Mouse (Mus musculus) left cerebral cortex, adult 2 months (tissue): ENCODE results near the gene Rexo5. TPM values are rescaled to one million over a fixed set of nuclear protein-coding genes. Genes with fewer than 3 reads are reported as not detected.
A peak's percentile ranks its signal among the peaks of the same experiment; 100 is the strongest.

ENCODE experiments used
- DNase-seq, 2 experiments: peaks; one replicate each; pipeline ENCODE4 v3.0.0; 2021 to 2022; ENCODE audit warnings: low spot score in 2 of 2, mixed read lengths in 1 of 2; ENCODE audit errors: extremely low spot score in 1 of 2
- H3K27ac ChIP-seq: fragments of 200-600 bp; 2 replicates; pipeline ENCODE4 v1.8.1; 2022
- H3K4me3 ChIP-seq: fragments of 200-600 bp; 2 replicates; pipeline ENCODE4 v1.8.1; 2022
- CTCF ChIP-seq: fragments of 200-600 bp; IDR thresholded peaks from 2 replicates; pipeline ENCODE4 v1.8.1; 2022; ENCODE audit warnings: antibody characterized with exemption, mild to moderate bottlenecking, moderate library complexity
- intact Hi-C: fragments of 180-260 bp; cut with DNase I; formaldehyde crosslinking; loops from one replicate; pipeline ENCODE4 v1.15.1; 2025
- long read RNA-seq, 2 experiments: library from polyadenylated mRNA; stranded (forward); transcript quantifications; one replicate each; pipeline ENCODE4 v2.0.0; 2021; ENCODE audit warnings: borderline mapping rate in 2 of 2
- total RNA-seq, 2 experiments: library from RNA; stranded (reverse); gene quantifications; 2 replicates each; pipeline ENCODE4 v1.2.3; 2021

Rexo5 gene
- total RNA-seq = 1 to 10 TPM in 1 of 2 experiments, under 1 TPM in 1; 0.47 to 1.9 TPM
- long read RNA-seq, experiment 1 = 0 reads
- long read RNA-seq, experiment 2 = 0 reads

DNA sequence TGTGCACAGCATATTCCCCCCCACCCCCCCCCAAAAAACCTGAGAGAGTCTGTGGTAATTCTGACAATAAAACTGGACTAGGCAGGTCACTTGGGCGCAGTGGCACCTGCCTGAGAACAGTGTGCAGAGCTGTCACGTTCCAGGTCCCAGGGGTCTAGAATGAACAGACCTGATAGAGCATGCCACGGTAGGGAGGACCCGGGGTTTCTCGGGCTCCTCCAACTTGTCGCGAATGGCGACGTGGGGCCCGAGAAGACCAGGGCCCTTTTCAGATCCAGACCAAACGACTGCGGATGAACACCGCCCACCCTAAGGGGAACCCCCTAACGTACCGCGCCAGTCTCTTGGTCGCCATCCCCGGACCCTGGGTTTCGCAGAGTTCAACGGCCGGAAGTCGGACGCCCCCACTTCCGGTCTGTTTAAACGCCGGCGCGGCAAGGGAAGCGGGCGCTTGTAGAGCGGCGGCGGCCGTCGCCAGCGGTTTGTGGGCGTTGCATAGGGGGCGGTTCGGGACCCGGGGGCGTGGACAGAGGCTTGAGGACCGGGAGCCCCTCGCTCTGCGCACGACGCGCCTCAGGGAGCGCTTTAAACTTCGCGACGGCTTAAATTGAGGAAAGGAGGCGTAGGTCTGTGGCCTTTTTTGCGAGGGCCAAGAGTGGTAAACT, at the start of gene Rexo5, which contains the start of gene Eri2:
Gene Rexo5, plus strand, starts transcription at position 421 of the 665 bp plus-strand sequence.
Gene Eri2, minus strand, starts transcription at position 473 of the 665 bp plus-strand sequence.
- H3K27ac ChIP-seq = peak within 1 kb of the TSS; percentile 75
- peak within 1 kb of the TSS; percentile 90 for H3K4me3 ChIP-seq
- intact Hi-C loops = loop anchor here (2.0 to 5.0 kb wide), 2 partner anchors 71 to 101 kb away; partner anchors contain the start of genes Lyrm1 and Thumpd1
- DNase-seq = peak; percentile 72 to 75
- no peak for TF ChIP-seq CTCF

DNA sequence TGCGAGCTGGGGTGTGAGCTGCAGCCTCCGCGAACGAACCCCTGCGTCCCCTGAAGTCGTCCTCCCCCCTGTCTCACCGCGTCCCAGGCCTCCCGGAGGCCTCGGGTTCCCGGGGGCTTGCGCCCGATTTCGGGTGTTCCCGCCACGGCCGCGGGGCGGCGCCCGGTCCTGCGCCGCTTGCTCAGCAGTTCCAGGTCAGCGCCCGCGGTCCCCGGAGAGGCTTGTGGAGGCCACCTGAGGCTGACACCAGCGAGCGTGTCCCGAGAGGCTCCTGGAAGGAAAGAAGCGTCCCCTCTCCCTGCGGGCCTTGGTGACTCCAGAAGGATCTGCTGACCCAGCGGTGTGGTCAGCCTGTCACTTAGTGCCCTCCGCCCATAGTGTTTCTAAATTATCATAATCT, 49.5 kb upstream of the Rexo5 start:
- intact Hi-C loops = no loop called here
- Histone ChIP-seq H3K4me3 (no peak overlapping the region), H3K27ac (no peak overlapping the region)
- peak; percentile 10; the same call in 1 of the 2 replicates for TF ChIP-seq CTCF
- DNase-seq = no peak

DNA sequence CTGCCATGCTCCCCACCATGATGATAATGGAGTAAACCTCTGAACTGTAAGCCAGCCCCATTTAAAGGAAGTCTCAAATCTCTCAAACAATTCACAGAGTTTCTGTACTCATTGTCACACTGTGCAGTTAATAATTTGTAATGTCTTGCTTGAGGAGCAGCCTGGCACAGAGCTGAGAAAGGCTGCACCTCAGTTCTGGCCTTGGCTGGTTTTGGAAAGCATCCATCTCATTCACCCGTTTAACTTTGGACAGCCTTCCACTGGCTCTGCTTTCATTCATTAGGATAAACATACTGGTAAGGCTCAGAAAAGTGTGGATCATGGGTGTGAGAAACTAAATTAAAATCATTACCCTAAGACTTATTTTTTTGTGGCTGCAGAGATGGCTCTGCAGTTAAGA, 47.9 kb upstream of the Rexo5 start:
- H3K4me3 ChIP-seq = no peak overlapping the region
- intact Hi-C loops = no loop called here
- TF ChIP-seq CTCF = no peak
- DNase-seq = no peak
- no peak overlapping the region for H3K27ac ChIP-seq

DNA sequence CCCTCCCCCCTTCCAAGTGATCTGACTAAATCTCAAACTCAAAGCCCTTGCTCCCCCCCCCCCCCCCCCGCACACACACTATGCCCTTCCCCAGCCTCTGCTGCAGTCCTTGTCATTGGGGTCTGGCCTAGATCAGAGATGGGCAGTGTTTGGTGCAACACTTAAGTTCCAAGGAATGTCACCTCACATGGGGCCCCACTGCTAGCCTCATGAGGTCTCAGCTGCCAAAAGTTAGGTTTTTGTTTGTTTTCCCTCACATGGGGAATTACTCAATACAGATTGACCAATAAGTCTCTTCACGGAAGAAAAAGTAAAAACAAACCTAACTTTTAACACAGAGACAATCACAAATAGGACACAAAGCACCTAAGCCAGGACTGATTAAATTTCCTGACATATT, 45.0 kb upstream of the Rexo5 start:
- no peak for DNase-seq
- Histone ChIP-seq H3K4me3 (no peak overlapping the region), H3K27ac (no peak overlapping the region)
- TF ChIP-seq CTCF = no peak
- intact Hi-C loops = no loop called here

DNA sequence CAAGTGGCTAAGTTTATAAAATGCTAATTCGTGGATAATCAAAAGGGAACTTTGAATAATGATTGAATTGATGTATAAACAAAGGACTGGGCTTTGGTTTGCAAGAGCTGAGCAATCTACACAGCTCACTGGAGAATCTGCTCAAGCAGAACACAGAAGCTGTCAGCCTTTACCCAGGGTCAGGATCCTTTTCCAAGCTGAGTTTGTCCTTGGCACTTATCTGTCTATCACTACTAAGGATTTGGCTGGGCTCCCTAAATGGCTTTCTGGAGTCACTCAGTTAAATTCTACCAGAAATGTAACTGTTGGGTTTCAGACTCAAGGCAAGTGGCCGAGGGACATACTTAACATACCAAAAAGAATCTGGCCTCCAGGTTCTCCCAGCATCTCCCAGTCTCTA, 43.9 kb upstream of the Rexo5 start:
- TF ChIP-seq CTCF = no peak
- no peak for DNase-seq
- intact Hi-C loops = no loop called here
- no peak overlapping the region for H3K27ac ChIP-seq
- H3K4me3 ChIP-seq = no peak overlapping the region

DNA sequence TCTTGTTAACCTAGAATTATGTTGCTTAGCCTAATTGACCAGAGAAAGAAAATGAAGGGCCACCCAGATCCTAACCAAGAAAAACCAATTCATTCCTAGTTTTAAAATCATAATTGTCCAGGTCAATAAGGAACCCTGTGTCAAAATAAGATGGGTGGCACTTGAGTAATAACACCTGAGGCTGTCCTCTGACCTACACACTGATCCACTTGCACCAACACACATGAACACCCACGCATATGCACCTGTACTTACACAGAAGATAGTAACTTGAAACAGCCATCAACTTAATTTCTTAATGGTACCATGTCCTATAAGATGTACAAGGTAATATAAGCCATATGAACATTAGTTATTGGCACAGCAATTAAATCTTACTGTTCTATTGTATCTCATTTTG, 40.1 kb upstream of the Rexo5 start:
- DNase-seq = no peak
- Histone ChIP-seq H3K27ac (no peak overlapping the region), H3K4me3 (no peak overlapping the region)
- TF ChIP-seq CTCF = no peak
- intact Hi-C loops = no loop called here

DNA sequence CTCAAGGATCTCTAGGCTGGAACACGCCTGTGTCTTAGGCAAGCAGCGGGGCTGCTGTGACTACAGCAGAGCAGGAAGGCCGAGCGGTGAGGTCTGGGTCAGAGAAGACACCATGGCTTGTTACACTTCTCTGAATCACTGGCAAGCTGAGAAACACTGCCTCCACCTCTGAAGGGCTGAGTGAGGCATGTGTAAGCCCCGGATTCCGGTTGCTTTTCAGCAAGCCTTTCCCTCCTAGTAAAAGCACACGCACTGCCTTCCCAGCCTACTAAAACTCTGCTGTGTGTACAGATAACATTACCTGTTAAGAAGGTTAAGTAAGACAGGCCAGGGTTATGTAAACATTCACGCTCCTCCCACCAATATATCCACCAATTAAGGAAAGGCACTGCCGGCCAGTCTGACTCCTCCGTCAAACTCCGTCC, 33.3 kb upstream of the Rexo5 start, which contains the start of gene Acsm3:
Gene Acsm3, plus strand, starts transcription at position 397 of the 425 bp plus-strand sequence.
- DNase-seq = no peak
- Histone ChIP-seq H3K4me3 (no peak within 1 kb of the TSS), H3K27ac (no peak within 1 kb of the TSS)
- intact Hi-C loops = no loop called here
- TF ChIP-seq CTCF = no peak

DNA sequence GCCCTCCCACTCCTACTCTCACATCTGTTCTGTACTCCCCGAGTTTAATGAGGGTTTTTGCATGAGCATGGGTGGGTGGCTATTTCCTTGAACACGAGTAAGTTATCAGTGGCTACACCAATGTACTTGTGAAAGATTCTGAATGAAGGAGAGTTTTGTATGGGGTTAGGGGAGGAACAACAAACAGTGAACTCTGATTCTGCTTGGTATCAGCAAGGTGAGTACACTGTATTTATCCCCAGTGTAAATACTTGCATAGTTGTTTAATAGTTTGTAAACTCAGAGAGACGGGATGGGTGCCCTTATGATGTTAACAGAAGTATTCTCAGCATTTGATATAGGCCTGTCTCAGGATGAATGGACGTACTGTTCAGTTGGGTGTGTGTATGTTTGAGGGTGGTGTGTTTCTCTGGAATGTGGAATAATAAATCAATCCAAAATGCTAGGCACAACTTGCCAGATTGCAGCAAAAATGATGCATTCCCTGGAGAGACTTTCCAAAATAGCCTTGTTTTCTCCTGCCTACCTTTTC, 31.6 kb upstream of the Rexo5 start:
- Histone ChIP-seq H3K4me3 (no peak overlapping the region), H3K27ac (no peak overlapping the region)
- no peak for DNase-seq
- intact Hi-C loops = no loop called here
- no peak for TF ChIP-seq CTCF

DNA sequence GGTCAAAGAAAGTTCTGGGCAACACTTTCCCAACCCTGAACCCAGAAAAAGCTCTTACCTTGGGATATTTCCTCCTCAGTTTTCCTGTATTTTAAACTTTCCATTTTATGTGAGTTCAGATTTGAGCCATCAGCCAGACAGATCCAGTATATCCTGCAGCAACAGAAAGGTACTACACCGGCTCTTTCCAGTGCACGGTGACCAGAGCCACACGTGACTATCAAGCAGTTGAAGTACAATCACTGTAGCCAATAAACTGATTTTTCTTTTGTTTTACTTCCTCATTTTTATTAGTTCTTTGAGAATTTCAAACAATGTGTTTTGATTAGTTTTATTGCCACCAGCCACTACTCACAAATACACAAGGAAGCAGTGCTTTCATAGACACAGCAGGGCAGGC, 29.4 kb upstream of the Rexo5 start:
- TF ChIP-seq CTCF = no peak
- Histone ChIP-seq H3K4me3 (no peak overlapping the region), H3K27ac (no peak overlapping the region)
- intact Hi-C loops = no loop called here
- no peak for DNase-seq

DNA sequence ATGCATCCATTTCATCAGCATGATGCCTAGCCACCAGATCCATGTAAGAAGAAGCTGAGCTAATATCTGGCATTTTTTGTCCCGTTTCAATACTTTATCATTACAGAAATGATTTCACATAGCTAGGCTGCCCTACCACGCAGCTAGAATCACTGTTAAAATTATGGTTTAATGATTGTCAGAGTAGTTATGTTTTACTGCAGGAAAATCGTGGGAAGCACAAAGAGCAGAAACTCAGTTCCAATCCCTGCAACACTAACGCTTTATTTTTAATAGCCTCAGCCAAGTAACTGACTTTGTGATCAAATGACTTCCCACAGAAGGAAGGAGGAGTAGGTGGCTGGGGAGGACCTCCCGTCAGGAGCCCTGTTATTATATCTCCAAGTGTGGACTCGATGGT, 26.8 kb upstream of the Rexo5 start:
- TF ChIP-seq CTCF = no peak
- no peak overlapping the region for H3K27ac ChIP-seq
- no peak for DNase-seq
- no peak overlapping the region for H3K4me3 ChIP-seq
- intact Hi-C loops = no loop called here

DNA sequence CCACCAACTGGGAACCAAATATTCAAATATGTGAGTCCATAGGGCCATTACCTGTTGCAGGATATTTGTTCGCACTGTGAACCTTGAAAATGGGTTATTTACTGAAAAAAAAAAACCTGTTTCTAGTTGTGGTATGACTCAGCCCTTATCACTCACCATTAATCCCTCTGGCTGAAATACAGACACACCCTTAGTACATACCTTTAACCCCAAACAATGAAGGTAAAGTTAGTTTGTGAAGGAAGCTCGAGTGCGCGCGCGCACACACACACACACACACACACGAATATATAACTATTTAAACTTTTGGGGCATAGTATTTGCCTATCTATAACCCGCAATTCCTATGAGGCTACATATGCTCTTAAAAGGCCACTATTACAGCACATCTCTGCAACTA, 23.9 kb upstream of the Rexo5 start:
- DNase-seq = no peak
- no peak overlapping the region for H3K4me3 ChIP-seq
- no peak for TF ChIP-seq CTCF
- intact Hi-C loops = no loop called here
- H3K27ac ChIP-seq = no peak overlapping the region

DNA sequence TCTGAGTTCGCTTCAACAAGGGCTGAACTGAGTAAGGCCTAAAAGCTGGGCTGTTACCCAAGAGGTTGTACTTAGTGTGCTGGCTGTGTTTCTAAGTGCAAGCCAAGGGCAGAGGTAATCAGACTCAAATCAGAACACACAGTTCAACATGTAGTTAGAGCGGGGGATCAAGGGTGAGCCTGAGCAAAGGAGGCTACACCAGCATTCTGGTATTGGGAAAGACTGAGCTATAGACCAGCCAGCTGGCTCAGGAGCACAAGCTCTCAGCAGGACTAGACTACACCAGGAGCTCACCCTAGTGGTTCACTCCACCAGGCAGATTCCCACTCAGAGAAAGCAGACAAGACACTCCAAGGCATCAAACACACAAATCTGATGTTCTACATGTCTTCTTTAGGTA, 10.4 kb upstream of the Rexo5 start:
- no peak; the same call in 1 of the 2 replicates for TF ChIP-seq CTCF
- Histone ChIP-seq H3K27ac (no peak overlapping the region), H3K4me3 (no peak overlapping the region)
- intact Hi-C loops = no loop called here
- DNase-seq = no peak

DNA sequence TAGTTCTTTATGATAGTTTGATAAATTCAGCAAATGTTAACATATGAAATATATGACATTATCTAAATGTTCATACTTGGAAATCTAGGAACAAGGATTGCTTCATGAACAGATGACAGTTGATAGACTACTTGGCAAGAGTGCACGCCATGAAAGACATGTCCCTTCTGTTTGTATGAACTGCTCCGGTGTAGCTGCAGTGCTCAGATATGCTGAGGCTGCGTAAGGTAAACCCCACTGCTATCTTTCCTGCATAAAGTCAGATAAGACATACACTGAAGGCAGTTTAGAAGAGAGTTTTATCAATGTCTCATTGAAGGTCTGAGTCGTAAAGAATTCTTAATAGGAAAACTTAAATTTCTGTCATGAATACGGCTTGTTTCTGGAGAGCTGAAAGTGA, 8.9 kb upstream of the Rexo5 start:
- intact Hi-C loops = no loop called here
- no peak for TF ChIP-seq CTCF
- H3K4me3 ChIP-seq = no peak overlapping the region
- H3K27ac ChIP-seq = no peak overlapping the region
- no peak for DNase-seq
